Mouse (Mus musculus): ENCODE measurements around the gene Nfyb.

The Nfyb gene

DNA sequence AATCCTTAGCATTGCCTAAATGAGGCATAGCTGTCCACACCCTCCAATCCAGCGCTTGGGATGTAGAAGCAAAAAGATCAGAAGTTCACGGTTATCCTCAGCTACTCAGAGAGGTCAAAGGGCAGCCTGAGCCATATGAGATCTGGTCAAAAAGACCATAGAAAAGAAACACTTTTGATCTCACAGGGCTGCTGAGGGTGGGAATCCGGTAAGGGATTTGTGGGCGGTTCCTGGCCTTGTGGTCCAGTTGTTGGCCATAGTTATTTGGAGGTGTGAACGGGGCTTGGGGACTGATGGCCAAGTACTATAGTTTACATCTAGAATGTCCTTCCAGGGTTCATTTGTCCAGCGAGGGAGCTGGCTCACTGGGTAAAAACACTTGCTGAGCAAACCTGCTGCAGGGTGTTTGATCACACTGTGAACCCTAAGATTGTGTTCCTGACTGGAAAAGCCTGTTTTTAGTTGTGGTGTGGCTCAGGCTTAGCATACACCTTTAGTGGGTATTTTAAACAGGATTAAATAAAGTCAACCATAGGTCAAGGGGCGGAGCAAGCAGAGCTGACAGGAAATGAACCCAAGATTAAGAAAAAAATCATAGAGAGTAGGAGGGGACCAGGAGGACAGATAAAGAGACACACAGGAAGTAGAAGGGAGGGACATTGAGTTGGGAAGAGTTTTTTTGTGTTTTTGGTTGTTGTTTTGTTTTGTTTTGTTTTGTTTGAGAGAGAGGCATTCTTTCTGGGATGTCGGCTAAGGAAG is 15.0 kb upstream of the Nfyb start:
- DNase-seq (ENCODE audit: low spot score), result peak; percentile 33

GRCm38 (mm10) chr10:82777886-82778285 is 13.9 kb upstream of the Nfyb start:
- no peak for DNase-seq (ENCODE audit: low spot score)

GRCm38 (mm10) chr10:82777075-82777474 is 13.1 kb upstream of the Nfyb start:
- no peak for DNase-seq (ENCODE audit: low spot score)

- no peak for DNase-seq (ENCODE audit: low spot score)
Measured at GRCm38 (mm10) chr10:82774841-82775240, 10.9 kb upstream of the Nfyb start.

- no peak for DNase-seq (ENCODE audit: low spot score)
Measured at GRCm38 (mm10) chr10:82771595-82772170, 7.7 kb upstream of the Nfyb start.

- no peak for DNase-seq (ENCODE audit: low spot score)
Measured at GRCm38 (mm10) chr10:82770713-82771112, 6.8 kb upstream of the Nfyb start.

DNA sequence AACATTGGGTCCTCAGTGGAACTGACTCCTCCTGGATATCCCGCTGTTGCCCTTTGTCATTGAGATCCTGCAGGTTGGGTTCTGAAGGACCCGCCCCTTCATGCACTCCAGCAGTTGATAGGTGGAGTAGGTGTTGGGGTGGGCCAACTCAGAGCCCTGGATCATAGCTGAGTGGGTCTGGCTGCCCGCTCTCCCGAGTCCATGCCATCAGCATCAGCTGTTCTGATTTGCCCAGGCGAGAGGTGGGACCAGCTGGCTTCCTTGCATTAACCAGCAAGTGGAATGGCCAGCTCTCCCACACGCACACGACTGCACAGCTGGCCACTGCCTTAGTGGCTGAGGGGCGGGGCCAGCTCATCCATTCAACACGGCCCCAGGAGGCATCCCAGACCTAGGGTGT is 5.0 kb upstream of the Nfyb start:
- no peak for DNase-seq (ENCODE audit: low spot score)

- peak; percentile 53 for DNase-seq (ENCODE audit: low spot score)
Measured at GRCm38 (mm10) chr10:82762756-82763681, 925 bp downstream of the Nfyb start.

- no peak for DNase-seq (ENCODE audit: low spot score)
Measured at GRCm38 (mm10) chr10:82761037-82761811, 2.7 kb downstream of the Nfyb start.

GRCm38 (mm10) chr10:82759706-82760105 is 4.2 kb downstream of the Nfyb start:
- no peak for DNase-seq (ENCODE audit: low spot score)

GRCm38 (mm10) chr10:82758878-82759277 is 5.1 kb downstream of the Nfyb start:
- DNase-seq (ENCODE audit: low spot score), result no peak

- DNase-seq (ENCODE audit: low spot score), result no peak
Measured at GRCm38 (mm10) chr10:82758368-82758767, 5.6 kb downstream of the Nfyb start.

GRCm38 (mm10) chr10:82757341-82757740 is 6.6 kb downstream of the Nfyb start:
- DNase-seq (ENCODE audit: low spot score), result no peak

DNA sequence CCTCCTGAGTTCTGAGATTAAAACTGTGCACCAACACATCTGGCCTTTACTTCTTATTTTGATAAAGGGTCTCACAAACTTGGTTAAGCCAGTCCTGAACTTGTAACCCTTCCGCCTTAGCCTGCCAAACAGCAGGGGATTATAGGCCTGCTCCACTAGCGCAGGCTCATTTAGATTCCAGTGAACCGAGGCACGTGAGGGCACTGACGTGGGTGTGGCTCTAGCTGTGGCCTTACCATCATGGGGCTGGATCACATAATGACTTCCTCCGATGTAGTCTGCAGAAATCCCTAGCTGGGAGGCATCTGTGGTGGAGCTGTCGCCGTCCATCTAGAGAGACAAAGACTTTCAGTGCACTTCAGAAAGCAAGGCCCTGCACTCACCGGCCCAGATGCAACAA is 7.5 kb downstream of the Nfyb start:
- DNase-seq (ENCODE audit: low spot score), result no peak

DNA sequence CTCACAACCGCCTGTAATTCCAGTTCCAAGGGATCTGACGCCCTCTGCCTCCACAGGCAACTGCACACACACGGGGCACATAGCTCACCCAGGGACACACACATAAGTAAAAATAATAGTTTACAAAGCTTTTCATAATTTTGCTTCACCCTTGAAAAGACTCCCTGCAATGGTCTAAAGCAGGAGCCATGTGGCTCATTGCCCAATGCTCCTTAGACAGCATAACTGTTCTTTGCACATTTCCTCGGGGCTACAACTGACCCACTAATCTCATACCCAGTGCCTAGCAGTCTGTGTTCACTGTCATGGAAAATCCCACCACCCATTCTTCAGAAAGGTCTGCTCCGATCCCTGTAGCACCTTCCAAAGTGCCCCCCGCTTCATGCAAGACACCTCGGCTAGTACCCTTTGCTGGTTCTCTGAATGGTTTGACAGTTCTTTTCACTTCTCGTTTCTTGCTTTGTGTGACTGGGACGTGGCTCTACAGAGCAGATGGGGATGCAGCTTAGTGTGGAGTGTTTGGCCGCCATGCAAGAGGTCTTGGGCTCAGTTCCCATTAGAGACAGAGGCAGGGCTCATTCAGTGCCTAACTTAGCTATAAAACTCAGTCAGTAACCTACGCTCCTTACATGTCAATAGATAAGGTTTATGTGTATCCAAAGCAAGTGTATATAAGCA is 8.6 kb downstream of the Nfyb start:
- no peak for DNase-seq (ENCODE audit: low spot score)

- no peak for DNase-seq (ENCODE audit: low spot score)
Measured at GRCm38 (mm10) chr10:82754642-82755041, 9.3 kb downstream of the Nfyb start.

DNA sequence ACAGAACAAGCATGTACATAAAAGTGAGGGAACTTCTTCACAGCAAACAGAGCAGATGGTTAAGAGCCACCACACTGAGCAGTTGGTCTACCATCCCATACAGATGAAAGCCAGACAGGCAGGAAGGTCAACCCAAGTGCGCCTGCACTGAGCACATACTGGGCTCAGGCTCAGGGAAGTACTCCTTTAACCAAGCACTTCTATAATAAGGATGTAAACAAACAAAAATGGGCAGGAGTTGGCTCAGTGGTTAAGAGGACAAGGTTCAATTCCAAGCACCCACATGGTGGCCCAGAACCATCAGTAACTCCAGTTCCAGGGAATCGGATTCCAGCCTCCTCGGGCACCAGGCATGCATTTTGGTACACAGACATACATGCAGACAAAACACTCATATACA is 11.0 kb downstream of the Nfyb start:
- no peak for DNase-seq (ENCODE audit: low spot score)

DNA sequence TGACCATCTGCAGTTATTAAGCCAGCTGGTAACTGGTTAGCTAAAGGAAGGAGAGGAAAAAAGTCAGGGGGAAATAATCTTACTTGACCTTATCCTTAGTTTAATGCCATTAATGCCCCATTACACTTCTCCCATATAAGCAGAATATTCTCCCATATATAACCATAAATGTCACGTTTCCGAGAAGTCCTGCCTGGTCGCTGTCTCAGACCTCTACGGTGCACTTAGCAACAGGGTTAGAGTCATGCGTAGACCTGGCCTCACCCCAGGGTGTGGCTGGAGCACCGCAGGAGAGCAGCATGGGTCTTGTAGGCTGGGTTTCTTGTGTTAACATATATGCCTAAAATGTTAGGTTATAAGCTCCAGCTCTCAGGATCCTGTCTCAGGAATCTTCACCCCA is 13.2 kb downstream of the Nfyb start:
- no peak for DNase-seq (ENCODE audit: low spot score)

DNA sequence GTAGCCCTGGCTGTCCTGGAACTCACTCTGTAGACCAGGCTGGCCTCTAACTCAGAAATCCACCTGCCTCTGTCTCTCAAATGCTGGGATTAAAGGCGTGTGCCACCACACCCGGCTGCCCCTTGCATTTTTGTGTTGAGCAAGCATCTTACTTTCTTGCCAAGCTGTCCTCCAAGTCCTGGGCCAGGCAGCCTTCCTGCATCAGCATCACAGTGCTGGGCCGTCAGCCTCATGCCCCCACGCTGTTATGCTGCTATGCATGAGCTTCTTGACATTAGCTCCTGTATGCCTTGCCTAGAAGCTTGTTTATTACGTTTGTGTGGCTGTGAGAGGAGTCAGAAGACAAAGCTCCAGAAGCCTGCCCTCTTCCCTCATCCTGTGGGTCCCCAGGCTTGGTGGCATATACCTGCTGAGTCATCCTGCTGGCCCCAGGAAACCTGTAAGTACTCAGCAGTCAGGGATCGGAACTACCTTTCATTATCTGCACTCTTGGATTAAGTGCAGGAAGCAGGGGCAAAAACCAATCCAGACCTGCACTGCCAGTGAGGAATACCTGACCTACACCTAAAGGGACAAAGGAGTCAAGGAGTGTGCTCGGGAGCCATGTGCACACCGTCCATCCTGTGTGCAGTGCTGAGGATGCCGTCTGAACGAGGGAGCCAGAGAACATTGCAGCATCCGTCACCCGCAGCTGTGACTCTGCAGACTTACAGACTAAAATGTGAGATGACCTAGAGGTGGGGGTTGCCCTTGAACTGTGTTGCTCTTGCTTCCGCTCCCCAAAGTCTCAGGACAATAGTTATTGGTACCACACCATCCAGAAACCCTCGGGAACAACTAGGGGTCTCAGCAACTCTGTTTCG is 16.7 kb downstream of the Nfyb start:
- DNase-seq (ENCODE audit: low spot score), result no peak

GRCm38 (mm10) chr10:82745301-82745700 is 18.6 kb downstream of the Nfyb start:
- no peak for DNase-seq (ENCODE audit: low spot score)

GRCm38 (mm10) chr10:82744296-82744695 is 19.6 kb downstream of the Nfyb start:
- DNase-seq (ENCODE audit: low spot score), result no peak

Measured in embryo, embryonic 10 days (tissue).